Mouse (Mus musculus) neural tube, embryonic 11.5 days (tissue): ENCODE measurements around the gene Mapk1ip1l. TPM values are rescaled to one million over a fixed set of nuclear protein-coding genes. Genes with fewer than 3 reads are reported as not detected.

Experiments used
- ATAC-seq: fragments of 200-750 bp; cut with Nextera tagmentation; 2 replicates; pipeline ENCODE4 v1.8.0; 2017; ENCODE audit warnings: moderate number of reproducible peaks, mild to moderate bottlenecking, moderate TSS enrichment, moderate library complexity; ENCODE audit not compliant: insufficient read depth, low FRiP score, low TSS enrichment
- DNase-seq: peaks from one replicate; pipeline ENCODE4 v3.0.0-alpha.2; 2015; ENCODE audit warnings: low spot score
- H3K27ac ChIP-seq: fragments of 300-500 bp; sonication (generic); 2 replicates; pipeline ENCODE4 v1.5.1; 2014; ENCODE audit warnings: low read depth, mild to moderate bottlenecking, low read length
- H3K27me3 ChIP-seq: fragments of 300-500 bp; sonication (generic); 2 replicates; pipeline ENCODE4 v1.6.1; 2014; ENCODE audit warnings: mild to moderate bottlenecking, low read length, mixed read lengths; ENCODE audit not compliant: control insufficient read depth, insufficient read depth
- H3K36me3 ChIP-seq: fragments of 300-500 bp; sonication (generic); 2 replicates; pipeline ENCODE4 v1.6.1; 2014; ENCODE audit warnings: mild to moderate bottlenecking, low read length, moderate library complexity, mixed read lengths; ENCODE audit not compliant: control insufficient read depth, insufficient read depth
- H3K4me1 ChIP-seq: fragments of 300-500 bp; sonication (generic); 2 replicates; pipeline ENCODE4 v1.6.1; 2014; ENCODE audit warnings: low read length, mixed read lengths; ENCODE audit not compliant: control insufficient read depth, insufficient read depth
- H3K4me2 ChIP-seq: fragments of 300-500 bp; sonication (generic); 2 replicates; pipeline ENCODE4 v1.6.1; 2014; ENCODE audit warnings: low read depth, mild to moderate bottlenecking, moderate library complexity
- H3K4me3 ChIP-seq: fragments of 300-500 bp; sonication (generic); 2 replicates; pipeline ENCODE4 v1.5.1; 2014; ENCODE audit warnings: low read depth, low read length
- H3K9ac ChIP-seq: fragments of 300-500 bp; sonication (generic); 2 replicates; pipeline ENCODE4 v1.6.1; 2014; ENCODE audit warnings: mild to moderate bottlenecking, low read length
- H3K9me3 ChIP-seq: fragments of 300-500 bp; sonication (generic); 2 replicates; pipeline ENCODE4 v1.6.1; 2016; ENCODE audit warnings: low read length; ENCODE audit not compliant: control insufficient read depth
- WGBS: fragments of 180-500 bp; shearing (Covaris S2); extraction: QIAGEN DNeasy Blood & Tissue Kit; methylation state at CpG from one replicate; pipeline ENCODE4 v1.1.7; 2014; 5-methylcytosine and 5-hydroxymethylcytosine counted together
- polyA plus RNA-seq: library from polyadenylated mRNA; unstranded; fragments of >200 nt; fragmentation: Nextera tagmentation; extraction: Ambion mirVana; gene quantifications from 2 replicates; pipeline ENCODE4 v1.2.1, GENCODE M21; 2014

The Mapk1ip1l gene
- polyA plus RNA-seq, 1 experiment from 2014 or later = 101 TPM

GRCm38 (mm10) chr14:47359610-47360009 lies 61.5 kb downstream of the Mapk1ip1l start:
- Histone ChIP-seq H3K4me3 (no peak overlapping the region), H3K9ac (no peak overlapping the region), H3K4me2 (no peak overlapping the region), H3K36me3 (no peaks in the 10 kb centered on the region), H3K27ac (no peak overlapping the region), H3K27me3 (no peaks in the 10 kb centered on the region), H3K4me1 (no peaks in the 10 kb centered on the region), H3K9me3 (no peaks in the 10 kb centered on the region)
- 84% methylated on average over 3 of the region's 3 CpGs for WGBS
- ATAC-seq (no peak), DNase-seq (no peak)

GRCm38 (mm10) chr14:47361418-47361817 lies 63.4 kb downstream of the Mapk1ip1l start:
- H3K27ac ChIP-seq = no peak overlapping the region
- DNase-seq (no peak), ATAC-seq (no peak)
- WGBS = 92% methylated on average over 2 of the region's 2 CpGs
- H3K9me3 ChIP-seq = no peaks in the 10 kb centered on the region
- no peak overlapping the region for H3K4me2 ChIP-seq
- no peaks in the 10 kb centered on the region for H3K36me3 ChIP-seq
- no peaks in the 10 kb centered on the region for H3K27me3 ChIP-seq
- H3K4me3 ChIP-seq = no peak overlapping the region
- peaks cover 5% of the 10 kb centered on the region; the same call in 1 of the 2 replicates for H3K4me1 ChIP-seq
- no peak overlapping the region for H3K9ac ChIP-seq

GRCm38 (mm10) chr14:47361899-47362298 lies 63.8 kb downstream of the Mapk1ip1l start:
- Histone ChIP-seq H3K4me2 (no peak overlapping the region), H3K27ac (no peak overlapping the region), H3K9me3 (no peaks in the 10 kb centered on the region), H3K4me3 (no peak overlapping the region), H3K4me1 (peaks cover 5% of the 10 kb centered on the region; the same call in 1 of the 2 replicates), H3K9ac (no peak overlapping the region), H3K36me3 (no peaks in the 10 kb centered on the region), H3K27me3 (no peaks in the 10 kb centered on the region)
- DNase-seq (no peak), ATAC-seq (no peak)
- 89% methylated on average over 9 of the region's 9 CpGs for WGBS

DNA sequence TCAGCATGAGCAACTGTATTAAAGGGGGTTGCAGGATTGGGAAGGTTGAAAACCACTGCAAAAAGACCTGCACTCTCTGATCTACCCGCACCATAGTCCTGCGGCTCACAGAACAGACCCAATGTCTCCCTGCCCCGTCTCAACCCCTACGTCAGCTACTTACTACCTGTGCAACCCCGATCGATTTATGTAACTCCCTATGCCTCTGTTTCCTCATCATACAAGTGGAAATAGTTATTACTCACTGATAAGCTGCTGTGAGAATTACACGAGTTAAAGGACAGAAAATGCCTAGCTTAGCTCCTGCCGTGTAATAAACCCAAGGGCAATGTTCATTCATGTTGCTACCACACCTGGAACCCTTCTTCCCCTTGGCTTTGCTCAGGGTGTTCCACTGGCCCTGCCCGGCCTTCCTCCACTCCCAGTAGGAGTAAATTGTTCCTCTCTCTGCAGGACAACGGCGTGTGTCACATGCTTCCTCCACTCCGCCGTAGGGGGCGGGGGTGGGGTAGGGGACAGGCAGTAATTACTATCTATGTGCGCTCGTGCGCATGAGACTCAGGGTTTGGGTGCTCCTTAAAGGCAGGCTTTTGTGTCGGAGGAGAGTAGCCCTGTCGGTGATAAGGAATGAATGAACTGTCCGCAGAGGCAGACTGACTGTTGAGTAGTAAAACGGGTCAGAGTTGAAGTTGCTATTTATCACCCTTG lies 66.8 kb downstream of the Mapk1ip1l start:
- 0 out of 2 replicates have a peak overlapping the region, but pooled peaks have one; percentile 18 for H3K9ac ChIP-seq

DNA sequence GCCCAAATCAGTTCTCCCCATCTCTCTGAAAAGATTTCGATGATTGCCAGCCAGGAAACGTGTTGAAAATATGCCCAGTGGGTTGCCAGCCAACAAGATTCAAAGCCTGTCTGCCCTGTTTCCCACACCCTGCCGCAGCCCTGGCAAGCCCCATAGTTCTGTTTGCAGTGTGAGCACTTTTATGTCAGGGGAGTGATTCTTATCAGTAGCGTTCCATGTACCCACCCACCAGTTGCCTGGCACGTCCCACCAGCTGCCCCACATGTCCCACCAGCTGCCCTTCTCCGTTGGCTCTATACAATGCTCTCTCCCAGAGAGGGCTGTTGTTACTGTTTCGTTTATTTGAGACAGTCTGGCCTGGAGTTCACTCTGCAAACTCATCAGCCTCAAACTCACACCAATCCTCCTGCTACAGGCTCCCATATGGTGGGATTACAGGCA lies 68.8 kb downstream of the Mapk1ip1l start:
- Histone ChIP-seq H3K4me2 (no peak overlapping the region), H3K4me1 (peaks cover 5% of the 10 kb centered on the region; the same call in 1 of the 2 replicates), H3K9me3 (no peaks in the 10 kb centered on the region), H3K27ac (no peak overlapping the region), H3K9ac (no peak overlapping the region), H3K36me3 (no peaks in the 10 kb centered on the region), H3K27me3 (no peaks in the 10 kb centered on the region), H3K4me3 (no peak overlapping the region)
- ATAC-seq (no peak), DNase-seq (no peak)
- 78% methylated on average over 7 of the region's 7 CpGs for WGBS

More for the DNA sequence above, 66.8 kb downstream of the Mapk1ip1l start:
- 36% methylated on average over 21 of the region's 21 CpGs for WGBS
- Histone ChIP-seq H3K4me3 (no peak overlapping the region), H3K9me3 (no peaks in the 10 kb centered on the region), H3K4me2 (peak overlapping the region; percentile 27), H3K27ac (no peak overlapping the region), H3K27me3 (no peaks in the 10 kb centered on the region), H3K36me3 (no peaks in the 10 kb centered on the region), H3K4me1 (peaks cover 5% of the 10 kb centered on the region; the same call in 1 of the 2 replicates)
- no peak for ATAC-seq
- DNase-seq = peak; percentile 53

- H3K9ac ChIP-seq = no peak within 1 kb of the TSS
- DNase-seq (peak; percentile 53), ATAC-seq (no peak)
- H3K4me3 ChIP-seq = no peak within 1 kb of the TSS
- no peak within 1 kb of the TSS for H3K4me2 ChIP-seq
- no peaks in the 10 kb centered on the region; the same call in 1 of the 2 replicates for H3K27me3 ChIP-seq
- no peak within 1 kb of the TSS for H3K27ac ChIP-seq
- 61% methylated on average over 9 of the region's 9 CpGs for WGBS
- H3K36me3 ChIP-seq = no peaks in the 10 kb centered on the region
- peaks cover 5% of the 10 kb centered on the region; the same call in 1 of the 2 replicates for H3K4me1 ChIP-seq
- H3K9me3 ChIP-seq = no peaks in the 10 kb centered on the region
Measured at GRCm38 (mm10) chr14:47367461-47367860, 69.4 kb downstream of the Mapk1ip1l start, which contains the start of gene Lgals3. Lgals3 (plus strand) TSS chr14:47367751.

DNA sequence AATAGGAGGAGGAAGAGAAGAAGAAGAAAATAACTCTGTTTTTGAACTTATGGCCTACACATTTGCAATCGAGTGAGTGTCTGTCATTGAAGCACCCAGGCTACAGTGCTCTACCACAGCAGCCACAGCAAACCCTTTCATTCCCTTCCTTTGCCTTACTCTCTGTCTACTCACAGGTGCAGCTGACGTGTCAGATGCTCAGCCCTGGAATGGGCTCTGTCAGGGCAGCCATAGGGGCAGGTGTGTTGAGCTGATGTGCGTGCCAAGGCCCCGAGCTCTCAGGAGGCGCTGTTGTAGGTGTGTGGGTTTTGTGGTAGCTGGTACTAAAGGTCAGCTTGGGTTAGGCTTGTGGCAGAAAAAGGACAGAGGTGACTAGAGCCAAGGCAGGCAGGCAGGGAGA lies 71.7 kb downstream of the Mapk1ip1l start:
- Histone ChIP-seq H3K27ac (no peak overlapping the region), H3K9me3 (no peaks in the 10 kb centered on the region), H3K4me2 (no peak overlapping the region), H3K27me3 (peaks cover 14% of the 10 kb centered on the region), H3K9ac (no peak overlapping the region), H3K4me1 (peaks cover 7% of the 10 kb centered on the region; the same call in 1 of the 2 replicates), H3K36me3 (no peaks in the 10 kb centered on the region), H3K4me3 (no peak overlapping the region)
- no peak for ATAC-seq
- no peak for DNase-seq
- 88% methylated on average over 5 of the region's 5 CpGs for WGBS

GRCm38 (mm10) chr14:47370790-47371189 lies 72.7 kb downstream of the Mapk1ip1l start:
- 0 out of 2 replicates have a peak, but pooled peaks cover 3% of the 10 kb centered on the region for H3K4me1 ChIP-seq
- peaks cover 14% of the 10 kb centered on the region for H3K27me3 ChIP-seq
- H3K9ac ChIP-seq = no peak overlapping the region
- ATAC-seq (no peak), DNase-seq (no peak)
- no peak overlapping the region for H3K4me3 ChIP-seq
- H3K9me3 ChIP-seq = no peaks in the 10 kb centered on the region
- H3K27ac ChIP-seq = no peak overlapping the region
- no peak overlapping the region for H3K4me2 ChIP-seq
- WGBS = 91% methylated on average over 3 of the region's 3 CpGs
- H3K36me3 ChIP-seq = no peaks in the 10 kb centered on the region

GRCm38 (mm10) chr14:47371689-47372088 lies 73.6 kb downstream of the Mapk1ip1l start:
- H3K27ac ChIP-seq = no peak overlapping the region
- H3K9ac ChIP-seq = no peak overlapping the region
- no peak overlapping the region for H3K4me2 ChIP-seq
- H3K27me3 ChIP-seq = peaks cover 14% of the 10 kb centered on the region
- WGBS = 74% methylated on average over 6 of the region's 6 CpGs
- DNase-seq (no peak), ATAC-seq (no peak)
- no peaks in the 10 kb centered on the region for H3K9me3 ChIP-seq
- H3K4me1 ChIP-seq = 0 out of 2 replicates have a peak, but pooled peaks cover 3% of the 10 kb centered on the region
- no peak overlapping the region for H3K4me3 ChIP-seq
- no peaks in the 10 kb centered on the region for H3K36me3 ChIP-seq
